Mouse (Mus musculus): ENCODE measurements around the gene Itpr1.

Gene Itpr1

DNA sequence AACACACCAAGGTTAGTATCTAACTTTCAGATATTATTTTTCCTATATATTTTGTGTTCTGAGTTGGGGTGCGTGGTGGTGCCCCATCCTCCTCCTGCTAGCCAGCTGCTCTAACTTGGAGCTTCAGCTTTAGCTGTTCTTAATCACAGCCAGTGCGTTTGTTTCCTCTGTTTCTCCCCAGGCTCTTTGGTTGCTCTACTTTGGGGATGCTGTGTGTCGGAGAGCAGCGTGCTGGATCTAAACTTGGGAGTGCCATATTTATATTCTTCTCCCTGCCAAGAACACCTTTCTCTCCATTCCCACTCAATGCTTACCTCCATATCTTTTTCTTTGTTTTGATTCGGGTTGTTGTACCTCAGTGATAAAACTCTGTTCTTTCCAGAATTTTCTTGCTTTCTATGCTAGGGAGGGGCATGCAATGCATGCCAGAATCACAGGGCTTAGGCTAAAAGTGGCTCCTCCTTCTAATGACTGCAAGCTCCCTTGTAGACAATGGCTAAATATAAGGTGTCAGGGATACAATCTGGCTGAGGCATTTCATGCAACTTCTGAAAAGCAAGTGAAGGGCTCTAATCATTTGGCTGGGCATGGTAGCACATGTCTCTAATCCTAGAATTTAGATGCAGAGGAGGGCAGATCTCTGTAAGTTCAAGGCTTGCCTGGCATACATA lies 381.4 kb downstream of the Itpr1 start:
- no peak for DNase-seq (ENCODE audit: low spot score)

DNA sequence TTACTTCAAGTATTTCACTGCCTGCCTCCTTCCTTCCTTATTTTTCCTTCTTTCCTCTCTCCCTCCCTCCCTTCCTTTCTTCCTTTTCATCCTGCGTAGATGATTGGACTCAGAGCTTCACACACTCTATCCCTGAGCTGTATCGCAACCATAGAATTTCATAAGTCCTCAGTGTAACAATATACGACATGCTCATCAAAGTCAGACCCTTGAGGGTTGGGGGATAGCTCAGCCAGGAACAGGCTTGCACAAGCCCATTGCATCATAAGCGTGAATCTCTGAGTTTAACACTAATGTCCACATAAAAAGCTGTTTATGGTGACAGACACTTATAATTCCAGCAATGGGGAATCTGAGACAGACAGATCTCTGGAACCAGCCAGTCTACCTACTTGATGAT lies 385.8 kb downstream of the Itpr1 start:
- no peak for DNase-seq (ENCODE audit: low spot score)

DNA sequence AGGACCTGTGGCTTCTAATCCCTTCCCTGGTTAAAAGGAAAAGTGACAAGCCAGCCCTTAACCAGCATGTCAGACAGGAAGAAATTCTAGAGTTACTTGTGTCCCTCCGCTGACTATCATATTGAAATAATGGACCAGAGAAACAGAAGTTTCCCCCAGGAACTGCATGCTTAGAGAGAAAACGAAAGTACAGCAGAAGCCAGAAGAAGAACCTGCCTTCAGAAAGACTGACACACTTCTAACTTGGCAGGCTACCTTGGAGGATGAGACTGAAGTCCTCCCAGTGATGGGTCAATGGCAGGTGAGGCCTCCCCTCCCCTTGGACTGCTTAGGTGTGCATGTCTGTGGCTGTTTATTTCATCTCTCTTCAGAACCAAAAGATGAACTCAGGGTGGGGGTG lies 386.4 kb downstream of the Itpr1 start:
- no peak for DNase-seq (ENCODE audit: low spot score)
